Mouse (Mus musculus): ENCODE data around the gene Ttc25. TPM values are rescaled to one million over a fixed set of nuclear protein-coding genes. Genes with fewer than 3 reads are reported as not detected.

Gene Ttc25
- total RNA-seq (2018; cell fraction: chromatin; rRNA removed): 1 to 10 TPM in 4 of 26 experiments, under 1 TPM in 17, not detected in 5; 0.16 to 1.4 (median 0.55) TPM
- under 1 TPM in 25 of 26 experiments, not detected in 1; 0.03 to 0.20 (median 0.10) TPM for total RNA-seq (2018; cell fraction: cytosol; rRNA removed)
- total RNA-seq (2018; cell fraction: nucleus; rRNA removed): 1 to 10 TPM in 6 of 26 experiments, under 1 TPM in 18, not detected in 2; 0.28 to 1.4 (median 0.68) TPM
- 0.11 to 0.12 TPM in 2 of 3 replicates, not detected in the other for polyA plus RNA-seq (2018)

DNA sequence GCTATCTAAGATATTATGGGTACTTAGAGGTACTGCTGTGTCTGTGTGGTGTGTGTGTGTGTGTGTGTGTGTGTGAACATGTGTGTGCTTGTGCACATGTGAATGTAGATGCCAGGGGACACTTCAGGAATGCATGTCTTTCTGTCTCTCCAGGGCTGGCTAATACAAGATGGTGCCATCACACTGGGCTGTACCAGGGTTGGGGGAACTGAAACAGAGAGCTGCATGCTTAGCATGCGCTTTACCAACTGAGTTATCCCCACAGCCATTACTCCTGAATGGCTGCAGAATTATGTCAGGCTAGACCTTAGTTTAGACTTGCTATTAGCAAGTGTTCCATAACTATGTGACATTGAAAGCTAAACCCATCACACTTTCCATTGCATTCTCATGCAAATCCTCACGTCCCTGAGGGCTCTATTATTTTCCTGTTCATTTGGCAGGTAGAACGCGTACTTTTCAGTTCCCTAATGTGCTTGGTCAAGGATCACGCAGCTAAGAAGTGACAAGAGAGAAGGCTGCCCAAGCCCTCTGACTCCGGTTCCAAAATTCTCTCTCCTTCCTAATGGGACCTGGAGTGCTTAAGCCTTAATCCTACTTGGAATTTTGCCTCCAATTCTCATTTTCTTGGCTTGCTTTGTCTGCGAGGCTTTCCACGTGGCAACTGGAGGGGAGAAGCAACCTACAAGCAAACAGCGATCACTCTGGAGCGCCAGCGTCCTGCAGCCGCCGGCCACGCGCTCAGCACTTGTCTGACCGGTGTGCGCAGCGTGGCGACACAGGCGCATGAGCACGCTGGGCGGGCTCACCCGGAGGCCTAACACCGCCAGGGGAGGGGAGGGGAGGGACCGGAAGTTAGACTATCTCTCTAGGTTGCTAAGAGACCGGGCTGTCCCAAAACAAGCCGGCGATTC is at the start of gene Ttc25:
Ttc25 (plus strand) TSS at position 776 of the 914 bp plus-strand sequence.
- Histone ChIP-seq H3K36me3 (ENCODE audit: inconsistent target) (no peaks in the 10 kb centered on the region), H3K27ac (peak within 1 kb of the TSS; percentile 51), H3K4me3 (ENCODE audit: inconsistent target) (peak within 1 kb of the TSS; percentile 43), H3K79me2 (ENCODE audit: inconsistent target) (no peaks in the 10 kb centered on the region)
- WGBS (ENCODE audit: missing documents): 7% methylated on average over 28 of the region's 28 CpGs

DNA sequence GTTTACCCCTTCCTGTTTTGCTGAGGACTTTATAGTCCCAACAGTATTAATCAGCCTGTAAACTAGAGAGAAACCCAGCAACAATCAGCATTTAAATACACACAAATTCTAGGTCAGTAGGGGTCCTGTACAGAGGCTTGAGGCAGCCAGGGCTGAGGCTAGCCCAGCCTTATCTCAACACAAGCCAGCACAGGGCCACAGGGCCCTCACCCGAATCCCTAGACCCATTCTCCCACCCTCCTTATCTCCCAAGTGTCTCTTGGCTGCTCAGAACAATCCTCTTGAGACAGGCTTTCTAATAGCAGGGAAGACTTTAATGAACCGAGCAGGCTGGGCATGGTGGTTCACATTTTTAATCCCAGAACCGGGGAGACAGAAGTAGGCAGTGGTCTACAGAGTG is 45.2 kb upstream of the Ttc25 start:
- peaks cover 87% of the 10 kb centered on the region for H3K36me3 ChIP-seq (ENCODE audit: inconsistent target)
- WGBS (ENCODE audit: missing documents): 96% methylated on average over 3 of the region's 3 CpGs
- H3K27ac ChIP-seq: no peak overlapping the region
- H3K79me2 ChIP-seq (ENCODE audit: inconsistent target): no peaks in the 10 kb centered on the region
- no peak overlapping the region for H3K4me3 ChIP-seq (ENCODE audit: inconsistent target)

DNA sequence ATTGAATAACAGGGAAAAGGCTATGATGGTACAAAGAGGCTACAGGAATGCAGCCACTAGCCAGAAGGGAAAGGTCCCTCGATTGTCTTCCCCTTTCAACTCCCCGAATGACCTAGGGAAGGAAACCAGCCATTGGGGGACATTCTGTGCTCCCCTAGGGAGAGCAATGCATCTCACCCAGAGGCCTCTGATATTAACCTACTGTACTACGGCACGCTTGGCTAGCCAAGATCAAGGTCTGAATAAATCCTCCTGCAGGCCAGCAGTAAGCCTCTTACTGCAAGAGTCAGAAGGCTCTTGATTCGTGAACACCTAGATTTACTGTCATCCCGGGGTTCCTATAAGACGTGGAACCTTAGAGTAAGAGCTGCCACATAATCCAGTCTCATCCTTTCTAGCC is 44.8 kb upstream of the Ttc25 start:
- 92% methylated on average over 7 of the region's 7 CpGs for WGBS (ENCODE audit: missing documents)
- peaks cover 87% of the 10 kb centered on the region for H3K36me3 ChIP-seq (ENCODE audit: inconsistent target)
- H3K4me3 ChIP-seq (ENCODE audit: inconsistent target): no peak overlapping the region
- no peak overlapping the region for H3K27ac ChIP-seq
- no peaks in the 10 kb centered on the region for H3K79me2 ChIP-seq (ENCODE audit: inconsistent target)

- peaks cover 87% of the 10 kb centered on the region for H3K36me3 ChIP-seq (ENCODE audit: inconsistent target)
Observed at GRCm38 (mm10) chr11:100501321-100501720, 44.1 kb upstream of the Ttc25 start.

DNA sequence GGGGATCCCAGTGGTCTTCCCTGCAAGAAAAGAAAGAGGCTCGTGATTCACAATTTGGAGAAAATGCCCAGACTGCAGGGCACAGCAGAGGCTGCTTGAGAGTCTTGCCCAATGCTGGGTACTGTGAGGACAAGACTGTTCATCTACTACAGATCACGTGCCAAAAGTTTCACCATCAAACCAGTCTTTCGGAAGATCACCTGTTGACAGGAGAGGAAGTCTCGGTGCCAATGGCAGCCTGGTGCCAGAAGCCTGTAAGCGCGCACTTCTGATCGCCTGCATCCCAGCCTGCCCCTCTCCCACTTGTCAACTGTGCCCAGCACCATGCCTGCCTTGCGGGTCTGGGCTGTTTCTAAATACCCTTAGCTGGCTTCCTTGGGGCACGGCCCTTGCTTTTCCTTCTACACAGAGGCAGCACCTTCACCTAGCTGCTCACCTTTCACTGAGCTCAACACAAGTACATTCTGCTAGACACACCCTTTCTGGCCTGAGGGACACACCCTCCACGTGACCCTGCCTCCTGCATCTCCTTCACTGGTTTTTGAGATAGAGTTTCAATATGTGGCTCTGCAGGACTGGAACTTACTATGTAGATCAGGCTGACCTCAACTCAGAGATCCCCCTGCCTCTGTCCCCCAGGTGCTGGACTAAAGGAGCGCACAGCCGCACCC is 40.3 kb upstream of the Ttc25 start:
- Histone ChIP-seq H3K36me3 (ENCODE audit: inconsistent target) (peaks cover 85% of the 10 kb centered on the region), H3K4me3 (ENCODE audit: inconsistent target) (no peak overlapping the region), H3K27ac (no peak overlapping the region), H3K79me2 (ENCODE audit: inconsistent target) (no peaks in the 10 kb centered on the region)
- WGBS (ENCODE audit: missing documents): 95% methylated on average over 11 of the region's 12 CpGs

More at GRCm38 (mm10) chr11:100501321-100501720, 44.1 kb upstream of the Ttc25 start:
- Histone ChIP-seq H3K4me3 (ENCODE audit: inconsistent target) (no peak overlapping the region), H3K79me2 (ENCODE audit: inconsistent target) (no peaks in the 10 kb centered on the region), H3K27ac (no peak overlapping the region)
- 92% methylated on average over 6 of the region's 6 CpGs for WGBS (ENCODE audit: missing documents)

DNA sequence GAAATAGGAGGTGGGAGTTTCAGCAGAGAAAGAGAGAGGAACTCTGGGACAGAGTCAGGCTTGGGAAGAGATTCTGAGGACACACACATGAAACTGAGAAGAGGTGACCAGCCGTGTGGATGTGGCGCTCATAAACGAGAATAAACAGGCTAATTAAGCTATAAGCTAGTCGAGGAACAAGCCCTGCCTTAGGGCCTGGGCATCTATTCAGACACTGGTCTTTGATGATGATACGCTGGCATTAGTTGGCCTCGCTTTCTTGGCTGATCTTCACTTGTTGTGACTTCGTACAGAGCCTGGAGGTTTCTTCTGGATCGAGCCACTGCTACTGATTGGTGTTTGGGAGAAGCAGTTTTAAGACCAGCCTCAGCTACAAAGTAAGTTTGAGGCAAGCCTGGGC is 39.4 kb upstream of the Ttc25 start:
- H3K36me3 ChIP-seq (ENCODE audit: inconsistent target): peaks cover 85% of the 10 kb centered on the region
- H3K79me2 ChIP-seq (ENCODE audit: inconsistent target): no peaks in the 10 kb centered on the region
- H3K4me3 ChIP-seq (ENCODE audit: inconsistent target): no peak overlapping the region
- WGBS (ENCODE audit: missing documents): 98% methylated on average over 8 of the region's 8 CpGs
- no peak overlapping the region for H3K27ac ChIP-seq

DNA sequence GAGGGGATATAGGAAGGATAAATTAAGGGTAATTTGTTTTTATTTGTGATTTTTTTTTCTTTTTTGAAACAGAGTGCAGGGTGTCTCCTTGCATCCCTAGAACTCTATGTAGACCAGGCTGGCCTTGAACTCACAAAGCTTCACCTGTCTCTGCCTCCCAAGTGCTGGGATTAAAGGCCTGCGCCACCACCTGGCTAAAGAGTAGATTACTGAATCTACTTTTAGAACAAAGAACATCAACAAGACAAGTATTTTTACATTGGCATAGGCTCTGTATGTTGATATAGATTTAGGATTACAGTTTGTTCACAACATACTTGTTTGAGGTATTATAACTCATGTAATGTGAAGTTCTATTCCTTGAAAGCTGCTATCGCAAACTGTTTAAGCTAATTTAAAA is 34.9 kb upstream of the Ttc25 start:
- Histone ChIP-seq H3K4me3 (ENCODE audit: inconsistent target) (no peak overlapping the region), H3K79me2 (ENCODE audit: inconsistent target) (no peaks in the 10 kb centered on the region), H3K27ac (no peak overlapping the region), H3K36me3 (ENCODE audit: inconsistent target) (peaks cover 86% of the 10 kb centered on the region)
- WGBS (ENCODE audit: missing documents): 94% methylated on average over 2 of the region's 2 CpGs

DNA sequence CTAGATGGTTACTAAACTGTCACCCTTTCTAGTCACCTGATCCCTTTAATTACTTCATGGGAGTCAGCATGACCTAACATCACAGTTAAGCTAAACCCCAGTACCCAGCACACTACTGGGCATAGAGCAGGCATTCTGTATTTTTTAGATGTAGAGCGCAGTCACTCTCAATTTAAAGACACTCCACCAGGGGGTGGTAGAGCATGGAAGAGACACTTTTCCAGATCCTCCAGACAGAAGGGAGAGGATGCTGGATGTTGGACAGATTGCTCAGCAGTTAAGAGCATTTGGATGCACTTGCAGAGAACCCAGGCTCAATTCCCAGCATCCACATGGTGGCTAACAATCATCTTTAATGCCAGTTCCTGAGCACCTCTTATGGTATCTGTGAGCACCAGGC is 33.0 kb upstream of the Ttc25 start:
- Histone ChIP-seq H3K27ac (no peak overlapping the region), H3K36me3 (ENCODE audit: inconsistent target) (peaks cover 96% of the 10 kb centered on the region)
- 100% methylated on average over 1 of the region's 1 CpGs for WGBS (ENCODE audit: missing documents)

DNA sequence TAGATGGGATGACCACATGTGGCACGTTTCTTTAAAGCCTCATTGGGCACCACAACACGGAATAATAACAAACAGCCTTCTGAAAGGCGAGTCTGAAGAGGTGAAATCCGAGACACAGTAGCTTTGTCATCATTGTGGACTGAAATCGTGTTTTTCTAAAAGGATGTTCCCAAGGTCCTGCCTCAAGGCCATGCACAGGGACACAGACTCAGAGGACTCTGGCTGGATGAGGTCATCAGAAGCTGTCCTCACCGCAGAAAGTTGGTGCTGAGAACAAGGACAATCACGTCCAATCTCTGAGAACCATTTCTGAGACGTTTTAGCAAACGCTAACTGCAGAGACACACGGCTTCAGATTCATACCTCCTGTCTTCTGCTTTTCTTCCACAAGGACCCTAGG is 31.7 kb upstream of the Ttc25 start:
- peaks cover 96% of the 10 kb centered on the region for H3K36me3 ChIP-seq (ENCODE audit: inconsistent target)
- H3K27ac ChIP-seq: no peak overlapping the region
- H3K4me3 ChIP-seq (ENCODE audit: inconsistent target): no peak overlapping the region
- 94% methylated on average over 9 of the region's 10 CpGs for WGBS (ENCODE audit: missing documents)
- H3K79me2 ChIP-seq (ENCODE audit: inconsistent target): no peaks in the 10 kb centered on the region

More for the DNA sequence above, 33.0 kb upstream of the Ttc25 start:
- Histone ChIP-seq H3K79me2 (ENCODE audit: inconsistent target) (no peaks in the 10 kb centered on the region), H3K4me3 (ENCODE audit: inconsistent target) (no peak overlapping the region)

GRCm38 (mm10) chr11:100515061-100515460 is 30.3 kb upstream of the Ttc25 start:
- whole genome bisulfite sequencing (ENCODE audit: missing documents): 94% methylated on average over 9 of the region's 9 CpGs

DNA sequence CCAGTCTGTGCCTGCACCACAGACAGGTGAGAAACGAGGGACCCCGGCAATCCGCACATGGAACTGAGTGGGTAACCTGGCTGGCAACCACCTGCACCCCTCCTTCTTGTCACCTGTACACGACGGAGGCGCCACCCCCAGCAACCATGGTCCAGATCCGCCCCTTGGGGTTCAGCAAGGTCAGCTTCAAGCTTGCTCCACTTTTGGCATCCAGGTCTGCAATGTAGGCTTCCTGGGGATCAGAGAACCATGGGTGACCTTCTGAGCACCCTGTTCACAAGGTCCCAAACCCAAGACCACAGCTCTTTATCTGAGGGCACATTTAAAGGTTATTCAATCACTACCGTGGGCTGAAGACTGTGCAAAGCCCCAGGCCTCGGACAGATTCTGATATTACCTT is 29.6 kb upstream of the Ttc25 start:
- Histone ChIP-seq H3K27ac (no peak overlapping the region), H3K4me3 (ENCODE audit: inconsistent target) (no peak overlapping the region), H3K36me3 (ENCODE audit: inconsistent target) (peaks cover 97% of the 10 kb centered on the region), H3K79me2 (ENCODE audit: inconsistent target) (no peaks in the 10 kb centered on the region)
- WGBS (ENCODE audit: missing documents): 96% methylated on average over 9 of the region's 9 CpGs

More at GRCm38 (mm10) chr11:100515061-100515460, 30.3 kb upstream of the Ttc25 start:
- peaks cover 97% of the 10 kb centered on the region for H3K36me3 ChIP-seq (ENCODE audit: inconsistent target)
- H3K79me2 ChIP-seq (ENCODE audit: inconsistent target): no peaks in the 10 kb centered on the region
- H3K27ac ChIP-seq: no peak overlapping the region
- H3K4me3 ChIP-seq (ENCODE audit: inconsistent target): no peak overlapping the region

DNA sequence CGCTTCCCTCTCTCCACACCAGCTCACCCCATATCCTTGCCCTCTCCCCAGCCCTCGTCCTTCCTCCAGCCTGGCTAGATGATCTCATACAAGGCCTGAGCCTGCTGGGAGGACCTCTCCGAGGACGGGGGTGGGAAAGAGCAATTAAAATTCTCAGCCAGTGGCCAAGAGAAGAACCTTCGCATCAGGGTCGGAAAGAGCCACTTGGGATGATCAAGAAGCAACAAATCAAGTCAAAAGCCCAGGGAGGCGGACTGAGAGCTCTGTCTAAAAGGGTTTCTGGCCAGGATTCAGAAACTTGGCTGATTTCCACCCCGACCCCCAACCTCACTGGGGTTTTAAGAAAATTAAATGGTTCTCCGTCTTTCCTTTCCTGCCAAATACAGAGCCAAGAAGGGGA is 29.1 kb upstream of the Ttc25 start:
- Histone ChIP-seq H3K4me3 (ENCODE audit: inconsistent target) (no peak overlapping the region), H3K27ac (no peak overlapping the region), H3K79me2 (ENCODE audit: inconsistent target) (no peaks in the 10 kb centered on the region), H3K36me3 (ENCODE audit: inconsistent target) (peaks cover 97% of the 10 kb centered on the region)
- 96% methylated on average over 9 of the region's 9 CpGs for WGBS (ENCODE audit: missing documents)

DNA sequence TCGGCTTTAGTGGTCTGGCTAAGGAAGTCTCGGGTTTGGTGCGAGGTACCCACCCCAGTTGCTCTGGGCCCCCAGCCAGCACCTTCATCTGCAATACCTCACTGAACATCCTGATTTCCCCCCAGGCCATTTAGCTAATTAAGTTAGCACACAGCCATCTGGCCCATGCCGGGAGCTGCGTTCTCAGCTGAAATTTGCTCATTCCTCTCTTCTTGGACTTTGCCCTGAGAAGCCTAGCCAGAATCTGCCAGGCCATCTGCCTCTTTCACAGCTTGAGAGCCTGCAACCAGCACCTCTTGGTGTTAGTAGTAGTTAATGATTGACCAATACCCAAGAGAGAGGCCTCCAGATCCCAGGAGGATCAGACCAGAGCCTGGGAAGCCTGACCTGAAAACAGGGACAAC is 27.2 kb upstream of the Ttc25 start:
- peaks cover 98% of the 10 kb centered on the region for H3K36me3 ChIP-seq (ENCODE audit: inconsistent target)
- no peak overlapping the region for H3K4me3 ChIP-seq (ENCODE audit: inconsistent target)
- 79% methylated on average over 5 of the region's 5 CpGs for WGBS (ENCODE audit: missing documents)
- H3K27ac ChIP-seq: no peak overlapping the region
- H3K79me2 ChIP-seq (ENCODE audit: inconsistent target): peaks cover 2% of the 10 kb centered on the region; the same call in 1 of the 2 replicates

DNA sequence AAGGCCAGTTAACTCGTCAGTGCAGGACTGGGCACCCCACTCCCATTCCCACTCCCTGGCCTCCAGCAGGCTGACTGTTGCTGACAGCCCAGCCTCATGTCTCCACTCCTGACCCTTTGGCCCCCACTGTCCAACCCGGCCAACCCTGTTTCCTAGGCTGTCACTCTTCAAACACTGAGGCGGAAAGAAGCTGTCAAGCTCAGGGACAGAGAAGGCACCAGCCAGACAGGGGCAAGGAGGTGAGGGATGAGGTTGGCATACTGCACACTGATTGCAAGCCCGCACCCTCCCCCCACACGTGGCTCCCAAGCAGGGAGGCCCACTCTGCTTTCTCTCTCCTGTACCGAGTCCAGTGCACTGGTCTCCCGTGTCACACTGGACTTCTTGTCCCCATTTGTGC is 26.2 kb upstream of the Ttc25 start:
- Histone ChIP-seq H3K79me2 (ENCODE audit: inconsistent target) (peaks cover 12% of the 10 kb centered on the region), H3K27ac (no peak overlapping the region), H3K36me3 (ENCODE audit: inconsistent target) (peaks cover 94% of the 10 kb centered on the region), H3K4me3 (ENCODE audit: inconsistent target) (no peak overlapping the region)
- WGBS (ENCODE audit: missing documents): 97% methylated on average over 7 of the region's 7 CpGs

Measured in macrophage (primary cell).